Mouse (Mus musculus) myocyte (in vitro differentiated cells): ENCODE measurements around the gene 2210407C18Rik.

Experiments used
- POLR2A ChIP-seq: IDR thresholded peaks from one replicate; pipeline ENCODE4 v1.6.1; 2011; ENCODE audit warnings: low read depth, mild to moderate bottlenecking, control low read depth, moderate library complexity; ENCODE audit not compliant: insufficient read length
- POLR2AphosphoS2 ChIP-seq: IDR thresholded peaks from one replicate; pipeline ENCODE4 v1.6.1; 2011; ENCODE audit warnings: low read depth, control low read depth; ENCODE audit not compliant: insufficient read length
- USF1 ChIP-seq: IDR thresholded peaks from one replicate; pipeline ENCODE4 v1.6.1; 2011; ENCODE audit warnings: low read depth, mild to moderate bottlenecking, control low read depth, moderate library complexity

DNA sequence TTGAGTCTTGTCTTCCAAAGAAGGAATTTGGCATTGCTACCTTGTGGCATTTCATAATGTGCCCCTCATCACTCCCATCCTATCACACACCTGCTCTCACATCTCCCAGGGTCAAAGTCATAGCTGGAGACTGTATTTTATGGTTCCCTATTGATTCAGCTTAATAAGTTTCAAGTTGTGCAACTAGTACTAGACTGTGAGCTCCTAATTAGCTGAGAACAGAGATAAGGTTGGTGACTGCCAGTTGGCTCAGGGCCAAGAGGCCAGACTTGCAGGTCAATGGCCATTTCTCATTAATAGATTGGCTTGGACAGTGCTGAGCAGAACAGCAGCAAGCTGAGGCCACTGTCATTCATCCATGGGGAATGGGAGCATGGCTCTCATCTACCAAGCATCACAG lies 1.3 kb downstream of the 2210407C18Rik start:
- TF ChIP-seq POLR2A (no peak), POLR2AphosphoS2 (no peak), USF1 (no peak)
